ENCODE assay signal across 8 mouse cellular contexts in the genomic region with DNA sequence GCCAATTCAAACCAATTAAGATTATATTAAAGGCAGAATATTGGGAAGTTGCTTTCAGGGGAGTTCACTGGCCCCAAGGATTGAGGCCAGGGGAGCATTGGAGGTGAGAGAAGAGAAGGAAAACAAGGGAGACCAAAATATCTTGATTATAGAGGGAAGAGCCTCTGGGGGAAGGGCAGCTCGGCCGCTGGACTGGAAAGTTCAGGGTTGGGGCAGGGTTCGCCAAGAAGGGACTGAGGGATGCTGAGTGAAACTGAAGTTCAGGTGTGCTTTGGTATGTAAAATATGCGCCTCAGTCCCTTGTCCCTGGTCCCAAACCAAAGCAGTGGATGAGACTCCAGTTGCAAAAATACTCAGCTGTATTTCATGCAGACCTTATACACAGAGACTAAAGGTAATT. TPM values are rescaled to one million over a fixed set of nuclear protein-coding genes. Genes with fewer than 3 reads are reported as not detected.
A peak's percentile ranks its signal among the peaks of the same experiment; 100 is the strongest.
DNase-seq lines count a peak whose midpoint lies in the region; ATAC-seq lines count a peak whose summit lies in the region.

No protein-coding gene starts in this region.

- no peak overlapping the region for H3K27ac ChIP-seq in heart, embryonic 14.5 days (replicated peaks in 1 of 2; ENCODE audit: control insufficient read depth in 1 of 2, insufficient read depth in 1 of 2, low read depth in 2 of 2, low read length in 2 of 2)
- 0 out of 2 replicates have a peak overlapping the region, but pooled peaks have one; percentile 90 for H3K27ac ChIP-seq in forebrain, embryonic 10.5 days
- H3K27ac ChIP-seq in midbrain, embryonic 14.5 days (replicated peaks; ENCODE audit: low read depth, low read length) = peak overlapping the region; percentile 93; the same call in 1 of the 2 replicates

- H3K4me1 ChIP-seq in heart, embryonic 14.5 days (ENCODE audit: control insufficient read depth in 2 of 2, insufficient read depth in 2 of 2, low read length in 2 of 2) = peaks cover 0 to 8% of the 10 kb centered on the region in 2 experiments; a peak in 1 of 4 replicates
- peaks cover 16% of the 10 kb centered on the region for H3K4me1 ChIP-seq in forebrain, embryonic 10.5 days
- H3K4me1 ChIP-seq in midbrain, embryonic 14.5 days (ENCODE audit: control insufficient read depth, insufficient read depth, low read length) = peaks cover 4% of the 10 kb centered on the region; the same call in 1 of the 2 replicates

- intact Hi-C loops in left cerebral cortex, postnatal 25 days (cut with DNase I) = no loop called here

- 57% methylated on average over 4 of the region's 4 CpGs for WGBS in heart, embryonic 14.5 days
- 59% methylated on average over 4 of the region's 4 CpGs for WGBS in forebrain, embryonic 10.5 days
- 59% methylated on average over 4 of the region's 4 CpGs for WGBS in midbrain, embryonic 14.5 days

- no peaks in the 10 kb centered on the region for H3K9me3 ChIP-seq in heart, embryonic 14.5 days (ENCODE audit: control insufficient read depth, low read length)
- H3K9me3 ChIP-seq in forebrain, embryonic 10.5 days = no peaks in the 10 kb centered on the region
- no peaks in the 10 kb centered on the region for H3K9me3 ChIP-seq in midbrain, embryonic 14.5 days (ENCODE audit: control insufficient read depth, low read length)

- peak overlapping the region in 1 of 2 experiments; percentile 91; a peak in 1 of 4 replicates for H3K4me3 ChIP-seq in heart, embryonic 14.5 days (ENCODE audit: control insufficient read depth in 1 of 2, insufficient read depth in 1 of 2, low read depth in 1 of 2, low read length in 2 of 2)
- peak overlapping the region; percentile 69 for H3K4me3 ChIP-seq in forebrain, embryonic 10.5 days
- H3K4me3 ChIP-seq in midbrain, embryonic 14.5 days (replicated peaks; ENCODE audit: low read depth, low read length) = peak overlapping the region; percentile 82

- no peak for ATAC-seq in heart, embryonic 14.5 days (ENCODE audit: insufficient number of reproducible peaks, insufficient read depth, low FRiP score, low read depth)
- no peak for ATAC-seq in midbrain, embryonic 14.5 days (ENCODE audit: low FRiP score, low TSS enrichment)

- no peaks in the 10 kb centered on the region for H3K27me3 ChIP-seq in heart, embryonic 14.5 days (ENCODE audit: control insufficient read depth, insufficient read depth, low read length)
- no peaks in the 10 kb centered on the region for H3K27me3 ChIP-seq in forebrain, embryonic 10.5 days (ENCODE audit: poor library complexity, severe bottlenecking)
- H3K27me3 ChIP-seq in midbrain, embryonic 14.5 days (ENCODE audit: control insufficient read depth, insufficient read depth, low read length) = no peaks in the 10 kb centered on the region

- H3K9ac ChIP-seq in heart, embryonic 14.5 days (ENCODE audit: low read length) = no peak overlapping the region
- no peak overlapping the region; the same call in 1 of the 2 replicates for H3K9ac ChIP-seq in midbrain, embryonic 14.5 days (replicated peaks; ENCODE audit: low read length)

- no peaks in the 10 kb centered on the region for H3K36me3 ChIP-seq in heart, embryonic 14.5 days (ENCODE audit: control insufficient read depth, insufficient read depth, low read length)
- no peaks in the 10 kb centered on the region; the same call in 1 of the 2 replicates for H3K36me3 ChIP-seq in forebrain, embryonic 10.5 days (replicated peaks)
- no peaks in the 10 kb centered on the region for H3K36me3 ChIP-seq in midbrain, embryonic 14.5 days (ENCODE audit: control insufficient read depth, insufficient read depth, low read length)

- H3K4me2 ChIP-seq in heart, embryonic 14.5 days (ENCODE audit: low read length) = peak overlapping the region; percentile 85
- H3K4me2 ChIP-seq in midbrain, embryonic 14.5 days (ENCODE audit: low read length) = peak overlapping the region; percentile 76

- no peak for DNase-seq in heart, adult 18-20 months
- DNase-seq in forebrain, embryonic 10.5 days (ENCODE audit: extremely low spot score, low spot score) = no peak
- DNase-seq in kidney, adult 9 months = peak; percentile 35
- DNase-seq in midbrain, embryonic 14.5 days = no peak
- no peak for DNase-seq in thymus, postnatal 0 days (ENCODE audit: low spot score)
- no peak for DNase-seq in urinary bladder, postnatal 14 days (ENCODE audit: low spot score)
- DNase-seq in left cerebral cortex, postnatal 25 days (ENCODE audit: low spot score in 2 of 2) = no peak

RNA-seq across cellular contexts. Expression of a gene that starts 0.9 kb away (rescaled TPM):
- polyA plus RNA-seq in heart, embryonic 14.5 days (2014; fragmentation: Nextera tagmentation; extraction: Ambion mirVana) = 12.8 and 13.6 TPM in 2 replicates
- 1 to 10 TPM; 7.0 to 7.8 TPM for total RNA-seq in heart, adult 18-20 months (2021)
- polyA plus RNA-seq in forebrain, embryonic 10.5 days (2016; fragmentation: Nextera tagmentation; extraction: Ambion mirVana) = 22.4 and 22.5 TPM in 2 replicates
- polyA plus RNA-seq in midbrain, embryonic 14.5 days (2014; fragmentation: Nextera tagmentation; extraction: Ambion mirVana) = 17.6 and 19.8 TPM in 2 replicates
- polyA plus RNA-seq in thymus, postnatal 0 days (2015; fragmentation: Nextera tagmentation; extraction: Ambion mirVana) = 44.8 and 56.1 TPM in 2 replicates
- 10 to 100 TPM; 34.1 to 36.1 TPM for total RNA-seq in left cerebral cortex, postnatal 25 days (2021)

Comparison
In these comparisons a context has a peak if more than half of its experiments do, and no peak if none do; other contexts are left out.
1. H3K27ac ChIP-seq: peak in forebrain, embryonic 10.5 days (single experiment) and midbrain, embryonic 14.5 days (single experiment); none in heart, embryonic 14.5 days (0 of 2).